8 mouse cellular contexts compared by ENCODE assay signal in genomic region chr11:35668138-35668537, GRCm38 (mm10).
DNase-seq lines count a peak whose midpoint lies in the region; ATAC-seq and TF ChIP-seq lines count a peak whose summit lies in the region.

No protein-coding gene starts in this region.

- no peak for DNase-seq in left cerebral cortex, adult 2 months (ENCODE audit: extremely low spot score in 1 of 2, low spot score in 2 of 2)
- no peak for DNase-seq in left cerebral cortex, adult 11 months (ENCODE audit: low spot score)
- DNase-seq in adrenal gland, adult 18-20 months (ENCODE audit: low spot score in 2 of 2): peak; percentile 43 to 51
- peak; percentile 71 for DNase-seq in adrenal gland, postnatal 25 days
- DNase-seq in B cell, adult 2 months: no peak

- intact Hi-C loops in left cerebral cortex, adult 2 months (cut with DNase I): loop anchor here (5.0 to 10.0 kb wide), 2 partner anchors 546 to 823 kb away; partner anchors contain the start of gene Slit3

- ATAC-seq in intestine, embryonic 16.5 days: peak; percentile 53
- ATAC-seq in erythroblast, adult 5-6 weeks (replicated peaks; ENCODE audit: low FRiP score, poor library complexity, severe bottlenecking): no peak
- no peak for ATAC-seq in inflammation-experienced regulatory T-cells, adult 6 months

- no peak overlapping the region for H3K4me3 ChIP-seq in left cerebral cortex, adult 2 months
- H3K4me3 ChIP-seq in intestine, embryonic 16.5 days (ENCODE audit: low read length): no peak overlapping the region

- no peak overlapping the region for H3K4me2 ChIP-seq in intestine, embryonic 16.5 days (ENCODE audit: low read depth, low read length)

- no peak for TF ChIP-seq CTCF in left cerebral cortex, adult 2 months (IDR thresholded peaks at IDR 0.05)

- no peaks in the 10 kb centered on the region for H3K27me3 ChIP-seq in intestine, embryonic 16.5 days (replicated peaks; ENCODE audit: control insufficient read depth, insufficient read depth, low read length)

- WGBS in intestine, embryonic 16.5 days: 33% methylated on average over 3 of the region's 3 CpGs

- no peaks in the 10 kb centered on the region for H3K36me3 ChIP-seq in intestine, embryonic 16.5 days (ENCODE audit: control insufficient read depth, insufficient read depth, low read length)

- H3K4me1 ChIP-seq in intestine, embryonic 16.5 days (ENCODE audit: control insufficient read depth, insufficient read depth, low read length): no peaks in the 10 kb centered on the region

- peak overlapping the region; percentile 50 for H3K27ac ChIP-seq in left cerebral cortex, adult 2 months
- no peak overlapping the region for H3K27ac ChIP-seq in intestine, embryonic 16.5 days (ENCODE audit: low read length)

- H3K9ac ChIP-seq in intestine, embryonic 16.5 days (ENCODE audit: low read depth, low read length): no peak overlapping the region

- H3K9me3 ChIP-seq in intestine, embryonic 16.5 days (ENCODE audit: control insufficient read depth, low read length): no peaks in the 10 kb centered on the region

Comparison
In these comparisons a context has a peak if more than half of its experiments do, and no peak if none do; other contexts are left out.
1. DNase-seq: peak in adrenal gland, adult 18-20 months (2 of 2) and adrenal gland, postnatal 25 days (single experiment); none in left cerebral cortex, adult 2 months (0 of 2), left cerebral cortex, adult 11 months (single experiment) and B cell, adult 2 months (0 of 2).